Mouse (Mus musculus): ENCODE measurements around the gene 4930432K21Rik. TPM values are rescaled to one million over a fixed set of nuclear protein-coding genes. Genes with fewer than 3 reads are reported as not detected.

Gene 4930432K21Rik
- total RNA-seq, 2 experiments from 2014 or later, result not detected

DNA sequence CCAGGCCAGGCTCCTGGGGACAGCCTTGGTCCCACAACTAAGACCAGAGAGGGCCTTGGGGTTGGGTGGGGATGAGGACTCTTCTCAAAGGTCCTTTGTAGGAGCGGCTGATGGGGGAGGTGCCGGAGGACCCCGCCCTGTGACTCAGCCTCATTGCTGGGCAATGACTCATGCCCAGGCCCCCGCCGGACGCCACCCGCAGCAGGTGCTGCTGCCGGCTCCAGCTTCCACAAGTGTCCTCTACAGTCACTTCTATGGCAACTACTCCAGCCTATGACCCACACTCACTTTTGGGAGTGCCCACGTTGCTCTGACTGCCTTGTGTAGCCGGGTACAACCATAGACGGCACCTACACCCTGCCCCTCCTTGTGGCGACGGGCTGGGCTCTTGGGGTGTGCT is 44.2 kb downstream of the 4930432K21Rik start:
- DNase-seq, result peak; percentile 82

DNA sequence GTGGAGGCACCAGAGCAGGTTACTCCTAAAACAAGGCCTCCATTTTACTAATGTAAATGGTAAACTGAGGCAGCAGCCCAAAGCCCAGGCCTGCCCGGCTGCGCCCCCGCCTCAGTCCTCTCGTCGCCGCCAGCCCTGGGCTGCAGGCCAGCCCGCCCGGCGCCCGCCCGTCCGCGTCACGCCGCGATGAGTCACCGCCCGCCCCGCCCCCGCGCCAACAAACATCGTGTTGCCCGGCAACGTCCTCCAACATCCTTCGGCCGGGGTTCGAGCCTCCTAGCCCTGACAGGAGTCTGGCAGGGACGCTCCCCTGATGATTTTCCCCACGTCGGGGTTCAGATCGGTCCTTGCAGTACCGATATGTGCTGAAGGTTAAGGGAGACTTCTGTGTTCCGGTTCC is 44.7 kb downstream of the 4930432K21Rik start:
- DNase-seq, result peak; percentile 81

DNA sequence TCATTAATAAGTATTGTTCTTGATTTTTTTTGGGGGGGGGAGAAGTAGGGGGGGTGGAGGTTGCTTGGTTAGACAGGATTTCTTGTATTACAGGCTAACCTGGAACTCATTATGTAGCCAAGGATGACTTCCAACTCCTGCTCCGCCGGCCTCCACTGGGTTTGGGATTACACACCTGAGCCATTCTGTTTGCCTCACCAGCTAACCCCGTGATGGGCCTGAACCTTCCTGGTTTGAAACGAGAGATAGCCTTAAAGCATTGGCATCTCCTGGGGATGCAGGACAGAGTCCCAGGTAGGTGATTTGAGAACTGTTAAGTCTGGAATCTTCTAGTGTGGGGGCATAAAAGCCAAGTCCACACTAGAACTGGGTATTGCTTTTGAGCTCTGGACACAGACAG is 45.3 kb downstream of the 4930432K21Rik start:
- no peak for DNase-seq

DNA sequence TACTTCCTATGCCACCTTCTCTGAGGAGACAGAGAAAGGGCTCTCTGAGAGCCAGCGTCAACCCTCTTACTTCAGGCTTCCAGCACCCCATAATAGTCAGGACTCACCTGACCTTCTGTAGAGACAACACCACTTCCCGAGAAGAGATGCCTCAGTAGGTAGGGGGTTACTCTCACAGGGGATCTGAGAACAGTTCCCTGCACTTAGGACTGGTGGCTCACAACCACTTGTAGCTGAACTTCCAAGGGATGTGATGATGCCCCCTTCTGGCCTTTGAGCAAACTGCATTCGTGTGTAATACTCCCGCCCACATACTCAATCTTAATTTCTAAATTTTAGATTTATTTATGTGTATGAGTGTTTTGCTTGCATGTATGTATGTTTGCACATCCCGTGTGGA is 45.7 kb downstream of the 4930432K21Rik start:
- no peak for DNase-seq

DNA sequence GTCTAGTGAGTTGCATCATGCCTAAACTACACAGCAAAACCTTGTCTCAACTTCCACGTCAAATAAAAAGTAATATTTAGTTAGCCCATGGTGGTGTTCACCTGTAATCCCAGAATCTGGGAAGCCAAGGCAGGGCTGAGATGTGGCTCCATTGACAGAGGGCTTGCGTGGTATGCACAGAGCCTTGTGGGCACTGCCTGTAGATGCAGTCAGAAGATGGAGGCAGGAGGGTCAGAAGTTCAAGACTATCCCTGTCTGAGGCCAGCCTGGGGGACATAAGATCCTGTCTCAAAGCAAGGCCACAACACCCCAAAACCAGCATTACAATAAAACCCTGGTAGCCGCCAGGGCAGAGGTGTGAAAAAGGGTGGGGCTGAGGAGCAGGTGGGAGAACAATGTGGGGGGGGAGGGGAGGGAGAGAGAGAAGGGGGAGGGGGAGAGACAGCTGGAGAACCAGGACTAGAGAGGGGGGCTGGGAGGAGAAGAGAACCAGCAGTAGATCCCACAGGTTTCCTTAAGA is 46.5 kb downstream of the 4930432K21Rik start:
- no peak for DNase-seq

DNA sequence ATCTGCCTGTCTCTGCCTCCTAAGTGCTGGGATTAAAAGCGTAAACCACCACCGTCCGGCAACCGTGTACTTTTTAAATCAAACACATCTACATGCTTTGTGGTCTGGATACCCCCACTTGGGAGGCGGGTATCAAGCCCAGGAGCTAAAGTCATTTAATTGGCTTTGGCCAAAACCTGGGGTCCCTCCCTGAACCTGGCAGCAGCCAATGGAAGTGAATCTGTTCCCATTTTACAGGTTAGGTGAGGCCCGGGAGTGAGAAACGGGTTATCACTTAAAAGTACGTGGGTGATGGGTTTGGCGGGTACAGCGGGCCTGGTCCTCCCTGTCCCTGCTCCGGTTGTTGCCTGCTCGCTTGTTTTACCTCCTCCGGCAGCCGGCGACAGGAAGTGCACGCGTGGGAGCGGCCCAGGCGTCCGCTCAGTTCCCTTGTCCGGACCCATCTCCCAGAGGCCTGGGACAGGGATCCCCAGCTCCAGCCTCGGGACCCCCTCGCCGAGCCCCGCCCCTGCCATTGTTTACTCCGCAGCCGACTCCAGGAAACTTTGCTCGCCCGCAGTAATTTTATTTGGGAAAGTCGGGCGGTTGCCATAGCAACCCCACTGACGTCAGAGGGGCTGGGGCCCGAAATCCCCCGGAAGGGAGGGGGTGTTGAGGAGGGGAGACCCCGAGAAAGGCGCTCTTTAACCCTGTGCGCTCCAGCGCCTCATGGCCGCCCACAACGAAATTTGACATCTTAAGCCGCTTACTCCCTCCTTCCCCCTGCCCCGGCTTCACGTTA is 49.5 kb downstream of the 4930432K21Rik start:
- DNase-seq, result peak; percentile 86

DNA sequence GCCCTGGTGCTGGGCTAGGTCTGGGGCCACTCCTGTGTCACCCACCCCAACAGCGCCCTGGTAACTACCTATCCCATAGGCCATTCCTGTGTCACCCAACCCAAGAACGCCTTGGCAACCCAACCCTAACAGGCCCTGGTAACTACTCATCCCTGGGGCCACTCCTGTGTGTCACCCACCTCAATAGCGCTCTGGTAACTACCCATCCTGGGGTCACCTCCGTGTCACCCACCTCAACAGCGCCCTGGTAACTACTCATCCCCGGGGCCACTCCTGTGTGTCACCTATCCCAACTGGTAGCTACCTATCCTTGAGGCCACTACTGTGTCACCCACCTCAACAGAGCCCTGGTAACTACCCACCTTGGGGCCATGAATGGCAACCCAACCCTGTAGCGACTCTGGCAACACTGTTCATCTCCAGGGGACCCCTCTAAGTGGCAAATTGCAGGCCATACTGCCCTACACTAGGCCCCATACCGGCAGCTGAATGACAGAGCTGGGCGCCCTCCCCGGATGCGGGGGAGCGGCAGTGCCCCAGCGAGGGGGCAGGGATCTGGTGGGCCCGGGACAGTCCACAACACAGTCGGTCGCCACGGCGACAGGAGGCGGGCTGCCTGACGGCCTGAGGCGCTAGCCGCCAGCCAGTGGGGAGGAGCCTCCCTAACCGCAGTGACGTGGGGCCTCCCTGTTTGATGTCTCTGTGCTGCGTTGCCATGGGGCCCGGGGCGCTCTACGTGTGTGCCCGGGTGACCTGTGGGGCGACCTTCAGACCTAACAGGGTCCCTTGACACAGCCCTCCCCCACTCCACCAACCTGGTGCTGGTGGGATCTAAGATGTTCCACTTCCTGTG is 50.3 kb downstream of the 4930432K21Rik start:
- peak; percentile 93 for DNase-seq

DNA sequence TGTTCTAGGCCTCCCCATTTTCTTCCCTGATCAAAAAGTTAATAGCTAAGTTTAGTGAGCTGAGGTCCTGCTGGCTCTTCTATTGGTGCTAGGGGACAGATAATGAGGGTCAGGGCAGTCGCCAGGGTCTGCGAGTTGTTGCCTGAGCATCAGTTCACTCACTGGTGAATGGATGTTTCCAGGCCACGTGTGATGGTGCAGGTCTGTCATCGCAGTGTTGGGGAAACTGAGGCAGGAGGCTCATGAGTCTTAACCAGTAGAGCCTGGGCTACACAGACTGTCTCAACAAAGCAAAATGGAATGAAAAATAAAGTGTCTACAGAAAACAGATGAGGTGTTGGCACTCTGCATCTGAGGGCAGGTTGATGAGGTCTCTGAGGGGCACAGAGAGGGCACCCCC is 51.0 kb downstream of the 4930432K21Rik start:
- DNase-seq, result no peak

DNA sequence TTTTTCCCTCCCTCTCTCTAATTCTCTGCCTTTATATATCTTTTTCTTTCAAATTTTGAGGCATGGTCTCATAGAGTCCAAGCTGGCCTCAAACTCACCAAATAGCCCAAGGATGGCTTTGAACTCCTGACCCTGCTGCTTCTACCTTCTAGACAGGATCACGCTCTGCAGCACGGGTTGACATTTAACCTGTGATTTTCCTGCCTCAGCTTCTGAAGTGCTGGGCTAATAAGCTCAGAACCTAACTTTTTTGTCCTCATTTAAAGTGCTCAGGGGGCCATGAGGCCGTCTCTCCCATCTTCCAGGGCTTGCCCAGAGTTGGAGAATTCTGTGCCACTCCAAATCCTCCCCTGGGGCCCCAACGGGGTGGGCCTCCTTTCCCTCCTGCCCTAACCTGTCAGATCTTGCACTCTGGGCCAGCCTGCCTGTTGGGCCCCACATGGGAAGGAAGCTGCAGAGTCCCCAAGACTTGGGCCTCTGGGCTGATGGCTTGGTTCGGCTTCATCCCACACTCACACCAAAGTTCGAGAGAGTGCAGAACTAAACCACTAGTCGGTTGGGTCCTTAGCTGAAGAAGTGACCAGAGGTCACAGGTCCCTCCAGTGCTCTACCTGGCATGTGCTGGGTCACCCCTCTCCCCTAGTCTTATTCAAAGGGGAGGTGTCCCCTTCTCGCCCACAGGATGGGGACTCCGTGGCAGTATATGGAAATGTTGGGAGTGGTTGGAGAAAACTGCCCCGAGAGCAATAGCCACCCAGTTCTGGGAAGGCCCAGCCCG is 51.7 kb downstream of the 4930432K21Rik start:
- no peak for DNase-seq

DNA sequence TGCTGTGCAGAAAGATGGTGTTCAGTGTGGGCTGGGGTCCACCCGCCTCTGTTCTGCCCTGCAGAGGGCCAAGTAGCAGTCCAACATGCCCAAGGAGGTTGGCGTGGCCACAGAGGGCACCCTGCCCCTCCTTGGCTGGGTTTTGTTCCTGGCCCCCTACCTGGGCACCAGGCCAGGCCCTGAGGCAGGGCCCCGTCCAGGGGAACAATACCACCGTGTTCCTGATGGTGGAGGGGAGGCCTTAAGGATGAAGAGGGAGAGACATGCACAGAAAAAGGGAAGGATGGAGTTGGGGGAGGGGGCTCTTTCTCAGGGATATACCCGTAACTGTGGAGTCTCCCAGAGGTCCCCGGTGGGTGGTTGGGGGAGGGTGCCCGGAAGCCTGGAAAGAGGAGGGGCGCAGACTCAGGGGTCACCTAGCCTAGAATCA is 52.3 kb downstream of the 4930432K21Rik start:
- DNase-seq, result peak; percentile 55

DNA sequence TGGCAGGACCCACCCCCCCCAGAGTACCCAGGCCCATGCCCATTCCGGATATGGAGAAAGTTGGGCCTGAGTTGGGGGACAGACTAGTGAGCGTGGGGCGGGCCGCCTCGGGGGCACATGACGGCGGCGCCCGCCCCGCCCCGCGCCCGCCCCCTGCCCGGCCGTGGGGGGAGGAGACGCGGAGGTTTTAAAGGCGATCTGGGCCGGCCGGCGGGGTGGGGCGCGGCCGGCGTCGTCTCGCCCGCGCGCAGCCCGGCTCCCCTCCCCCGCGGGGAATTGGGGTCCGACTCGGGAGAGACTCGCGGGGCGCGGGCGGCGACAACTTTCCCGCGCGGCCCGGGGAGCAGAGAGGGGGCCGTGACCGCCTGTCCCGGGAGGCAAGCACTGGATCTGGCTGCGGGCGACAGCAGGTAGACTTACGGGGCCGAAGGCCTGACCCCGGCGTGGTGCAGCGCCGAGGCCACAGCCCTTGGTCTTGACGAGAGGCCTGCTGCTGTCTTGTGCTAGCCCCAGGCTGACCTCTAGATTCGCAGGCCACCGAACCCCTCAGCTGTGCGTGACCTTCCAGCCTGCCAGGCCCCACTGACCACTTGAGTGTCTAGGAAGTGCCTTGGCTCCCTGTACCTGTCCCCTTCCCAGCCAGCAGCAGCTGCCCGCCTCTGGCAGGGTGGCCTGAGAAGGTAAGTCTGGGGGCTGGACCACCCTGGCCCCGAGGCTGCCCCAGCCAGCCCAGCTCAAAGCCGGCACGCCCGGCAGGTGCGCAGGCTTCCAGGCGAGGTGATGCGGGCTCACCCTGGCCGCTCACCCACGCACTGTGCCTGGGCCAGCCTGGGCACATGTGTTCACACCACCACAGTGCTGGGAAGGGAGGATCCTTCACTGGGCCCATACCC is 53.1 kb downstream of the 4930432K21Rik start:
- peak; percentile 89 for DNase-seq

DNA sequence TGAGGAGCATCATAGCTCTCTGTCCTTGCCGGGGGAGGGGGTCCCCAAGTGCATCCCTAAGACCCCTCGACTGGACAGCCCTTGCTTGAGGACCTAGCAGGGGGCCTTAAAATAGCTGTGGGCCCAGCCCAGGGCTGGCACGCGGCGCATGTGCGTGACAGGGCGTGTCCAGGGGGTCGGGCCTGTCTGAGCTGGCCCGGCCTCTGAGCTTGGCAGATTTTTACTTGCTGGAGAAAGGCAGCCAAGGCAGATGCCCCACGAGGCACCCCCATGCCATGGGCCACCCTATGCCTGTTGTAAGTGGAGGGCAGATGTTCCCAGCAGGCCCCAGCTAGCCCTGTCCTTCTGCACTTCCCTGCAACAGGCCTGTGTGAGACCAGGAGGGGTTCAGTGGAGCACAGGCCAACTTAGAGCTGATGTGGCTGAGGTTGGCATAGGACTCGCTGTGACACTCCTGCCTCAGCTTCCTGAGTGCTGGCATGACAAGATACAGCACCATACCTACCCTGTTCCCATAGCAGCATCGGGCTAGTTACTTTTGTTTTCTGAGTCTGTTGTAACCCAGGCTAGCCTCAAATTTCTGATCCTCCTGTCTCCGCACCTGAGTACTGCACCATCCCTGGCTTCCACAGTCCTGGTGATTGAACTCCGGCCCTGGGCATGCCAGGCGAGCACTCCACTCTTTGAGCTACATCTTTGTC is 53.9 kb downstream of the 4930432K21Rik start:
- DNase-seq, result peak; percentile 86

DNA sequence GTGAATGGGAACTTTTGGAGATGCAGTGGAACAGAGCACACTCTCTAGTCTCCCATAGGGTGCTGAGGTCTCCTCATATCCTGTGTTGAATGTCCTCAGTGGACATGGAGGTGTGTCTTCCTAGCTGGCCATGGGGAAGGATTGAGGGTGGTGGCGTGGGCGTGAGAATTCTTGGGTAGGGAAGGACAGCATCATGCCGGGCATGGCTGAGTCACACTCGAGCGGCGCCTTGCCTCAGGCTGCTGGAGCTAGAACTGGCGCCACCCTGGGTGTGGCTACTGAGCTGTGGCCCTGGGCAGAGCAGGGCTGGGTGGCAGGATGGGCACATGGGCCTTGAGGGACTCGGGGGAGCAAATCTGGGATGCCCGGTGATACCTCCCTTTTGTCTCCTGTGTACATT is 54.6 kb downstream of the 4930432K21Rik start:
- peak; percentile 68 for DNase-seq

DNA sequence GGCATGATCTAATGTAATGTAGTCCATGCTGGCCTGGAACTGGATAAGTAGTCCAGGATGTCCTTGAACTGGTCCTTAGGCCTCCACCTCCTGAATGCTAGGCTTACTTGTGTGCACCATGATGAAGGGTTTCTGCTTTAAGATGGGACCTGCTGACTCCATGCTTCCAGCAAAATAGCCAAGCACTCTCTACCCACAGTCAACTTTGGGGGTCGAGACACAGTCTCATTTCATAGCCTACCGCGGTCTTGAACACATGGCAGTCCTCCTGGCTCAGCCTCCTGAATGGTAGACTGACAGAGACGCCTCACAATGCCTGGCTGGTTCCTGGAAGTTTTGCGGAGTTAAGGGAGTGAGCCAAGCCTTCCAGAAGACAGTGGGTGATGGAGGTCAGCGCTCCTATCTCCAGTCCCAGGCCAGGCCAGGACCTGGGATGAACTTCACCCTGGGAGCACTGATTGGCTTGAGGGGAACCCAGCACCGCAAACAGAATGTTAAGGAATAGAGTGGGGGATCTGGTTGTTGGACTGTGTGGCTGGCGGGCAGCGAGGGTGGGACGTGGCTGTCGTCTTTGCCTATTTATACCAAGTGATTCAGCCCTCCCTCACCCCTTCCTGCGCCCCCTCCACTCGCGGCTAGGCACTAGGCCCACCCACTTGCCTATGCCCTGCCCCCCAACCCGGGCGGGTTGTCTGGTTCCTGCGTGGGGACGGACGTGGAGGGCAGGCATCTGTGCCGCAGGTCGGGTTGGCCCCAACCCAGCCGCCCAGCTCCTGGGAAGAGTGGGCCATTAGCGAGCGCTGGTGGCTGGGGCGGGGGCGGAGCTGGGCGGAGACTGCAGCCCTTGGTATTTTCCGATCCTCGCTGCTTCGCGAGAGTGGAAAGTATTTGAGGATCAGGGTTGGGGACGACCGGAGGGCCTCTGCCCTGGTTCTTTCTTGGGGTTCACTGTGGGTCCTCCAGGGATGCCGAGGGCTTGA is 55.4 kb downstream of the 4930432K21Rik start:
- peak; percentile 90 for DNase-seq

DNA sequence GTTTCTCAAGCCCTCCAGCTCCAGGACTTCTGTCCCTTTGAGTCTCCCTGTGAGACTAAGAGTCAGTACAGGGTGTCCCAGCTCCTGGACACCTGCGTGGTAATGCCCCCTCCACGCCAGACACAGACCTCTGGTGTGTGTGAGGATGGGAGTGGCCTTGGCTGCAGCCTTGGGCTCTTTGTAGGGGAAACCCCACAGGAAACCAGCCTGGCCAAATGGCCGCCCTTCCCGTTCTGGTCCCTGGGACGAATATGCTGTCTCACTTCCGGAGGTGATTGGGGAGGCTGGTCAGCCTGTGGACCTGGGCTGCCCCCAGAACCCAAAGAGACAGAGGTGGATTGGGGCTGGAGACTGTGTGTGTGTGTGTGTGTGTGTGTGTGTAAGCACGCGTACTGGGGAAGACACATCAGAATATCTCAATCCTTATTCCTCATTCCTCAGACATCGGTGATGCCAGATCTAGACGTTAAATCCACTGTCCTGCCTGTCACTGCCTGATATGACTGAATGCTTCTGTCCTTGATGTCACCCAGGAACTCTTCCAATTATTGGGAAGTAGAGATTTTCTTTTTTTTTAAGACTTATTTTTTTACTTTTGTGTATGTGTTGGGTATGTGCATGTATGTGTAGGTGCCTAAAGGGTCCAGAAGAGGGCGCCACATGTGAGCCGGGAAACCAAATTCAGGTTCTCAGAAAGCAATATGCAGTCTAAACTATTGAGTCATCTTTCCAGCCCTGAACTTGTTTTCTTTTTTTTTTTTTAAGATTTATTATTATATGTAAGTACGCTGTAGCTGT is 56.3 kb downstream of the 4930432K21Rik start:
- peak; percentile 81 for DNase-seq

DNA sequence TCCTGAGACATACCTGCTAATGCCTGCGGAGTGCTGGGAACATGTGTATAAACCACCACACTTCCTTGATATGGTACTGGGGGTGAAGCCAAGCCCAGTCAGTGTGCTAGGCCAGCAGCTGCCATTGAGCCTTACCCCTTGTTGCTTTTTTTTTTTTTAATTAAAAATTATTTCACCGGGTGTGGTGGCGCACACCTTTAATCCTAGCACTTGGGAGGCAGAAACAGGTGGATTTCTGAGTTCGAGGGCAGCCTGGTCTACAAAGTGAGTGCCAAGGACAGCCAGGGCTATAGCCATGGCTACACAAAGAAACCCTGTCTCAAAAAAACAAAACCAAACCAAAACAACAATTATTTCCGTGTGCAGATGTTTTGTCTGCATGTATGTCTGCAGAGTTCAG is 57.2 kb downstream of the 4930432K21Rik start:
- no peak for DNase-seq

DNA sequence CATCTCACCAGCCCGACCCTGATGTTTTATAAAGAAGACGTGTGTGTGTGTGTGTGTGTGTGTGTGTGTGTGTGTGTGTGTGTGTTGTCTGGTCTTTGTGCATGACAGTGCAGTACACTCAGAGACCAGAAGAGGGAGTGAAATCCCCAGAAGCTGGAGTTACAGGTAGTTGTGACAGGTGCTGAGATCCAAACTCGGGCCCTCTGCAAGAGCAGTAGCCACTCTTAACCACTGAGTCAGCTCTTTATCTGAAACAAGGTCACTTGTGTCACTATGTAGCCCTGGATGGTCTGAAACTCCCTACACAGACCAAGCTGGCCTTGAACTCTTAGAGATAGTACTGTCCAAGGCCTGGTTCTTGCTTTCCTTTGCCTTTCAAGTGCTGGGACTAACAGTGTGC is 58.8 kb downstream of the 4930432K21Rik start:
- no peak for DNase-seq

DNA sequence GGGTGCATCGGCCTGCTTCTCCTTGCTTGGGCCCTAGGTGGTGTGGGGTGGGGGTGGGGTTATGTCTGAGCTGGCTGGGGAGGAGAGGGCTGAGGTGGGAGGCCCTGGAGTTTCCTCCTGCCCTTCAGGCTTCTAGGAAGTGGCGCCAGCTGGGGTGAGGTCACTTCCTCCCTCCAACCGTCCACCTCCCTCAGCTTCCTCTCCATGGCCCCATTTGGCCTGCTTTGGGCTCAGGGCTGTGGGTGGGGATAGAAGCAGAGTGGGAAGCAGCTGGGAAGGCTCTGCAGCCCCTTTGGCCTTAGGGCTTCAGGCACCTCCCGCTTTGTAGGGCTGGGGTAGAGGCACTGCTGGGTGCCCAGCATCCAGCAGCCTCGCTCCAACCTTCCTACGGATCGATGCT is 60.0 kb downstream of the 4930432K21Rik start:
- peak; percentile 65 for DNase-seq
